Mouse (Mus musculus) bone marrow, adult 2 months (tissue): Measurements from ENCODE around the gene Gpr65. TPM values are rescaled to one million over a fixed set of nuclear protein-coding genes. Genes with fewer than 3 reads are reported as not detected.
"Not testable (repeated sequence)": the region's sequence is repeated elsewhere in the genome, so short reads cannot be mapped to it uniquely, and the experiment has no call there.

Experiments used
- H3K27ac ChIP-seq: fragments of 200-500 bp; 2 replicates; pipeline ENCODE4 v1.5.1; 2012; ENCODE audit warnings: low read depth, mild to moderate bottlenecking, control low read depth, inconsistent platforms, low read length; ENCODE audit not compliant: control insufficient read depth, poor library complexity, insufficient read depth
- H3K4me1 ChIP-seq: fragments of 200-500 bp; 2 replicates; pipeline ENCODE4 v1.6.1; 2011; ENCODE audit warnings: low read length; ENCODE audit not compliant: control insufficient read depth, insufficient read depth
- H3K4me3 ChIP-seq: fragments of 200-500 bp; replicated peaks from 2 replicates; pipeline ENCODE3; 2011; ENCODE audit warnings: mild to moderate bottlenecking, low read depth, low read length, control low read depth; ENCODE audit not compliant: control insufficient read depth
- CTCF ChIP-seq: fragments of 200-500 bp; IDR thresholded peaks from 2 replicates; pipeline ENCODE4 v1.5.1; 2011; ENCODE audit warnings: low read length, control low read depth; ENCODE audit not compliant: control insufficient read depth, insufficient read depth
- POLR2A ChIP-seq: fragments of 200-500 bp; IDR thresholded peaks from 2 replicates; pipeline ENCODE4 v1.6.1; 2011; ENCODE audit warnings: low read depth, mild to moderate bottlenecking, control low read depth, low read length, borderline replicate concordance; ENCODE audit not compliant: control insufficient read depth
- WGBS: fragments of 180-500 bp; shearing (Covaris S2); methylation state at CpG from one replicate; pipeline ENCODE4 v1.1.7; 2018; 5-methylcytosine and 5-hydroxymethylcytosine counted together
- polyA plus RNA-seq: library from polyadenylated mRNA; stranded (reverse); fragments of >200 nt; gene quantifications from 2 replicates; pipeline ENCODE4 v1.2.4, GENCODE M21; 2011; ENCODE audit warnings: low replicate concordance; ENCODE audit not compliant: missing spikeins, insufficient read depth, insufficient read length

Gene Gpr65
- 7.7 and 14.1 TPM in 2 replicates for polyA plus RNA-seq

DNA sequence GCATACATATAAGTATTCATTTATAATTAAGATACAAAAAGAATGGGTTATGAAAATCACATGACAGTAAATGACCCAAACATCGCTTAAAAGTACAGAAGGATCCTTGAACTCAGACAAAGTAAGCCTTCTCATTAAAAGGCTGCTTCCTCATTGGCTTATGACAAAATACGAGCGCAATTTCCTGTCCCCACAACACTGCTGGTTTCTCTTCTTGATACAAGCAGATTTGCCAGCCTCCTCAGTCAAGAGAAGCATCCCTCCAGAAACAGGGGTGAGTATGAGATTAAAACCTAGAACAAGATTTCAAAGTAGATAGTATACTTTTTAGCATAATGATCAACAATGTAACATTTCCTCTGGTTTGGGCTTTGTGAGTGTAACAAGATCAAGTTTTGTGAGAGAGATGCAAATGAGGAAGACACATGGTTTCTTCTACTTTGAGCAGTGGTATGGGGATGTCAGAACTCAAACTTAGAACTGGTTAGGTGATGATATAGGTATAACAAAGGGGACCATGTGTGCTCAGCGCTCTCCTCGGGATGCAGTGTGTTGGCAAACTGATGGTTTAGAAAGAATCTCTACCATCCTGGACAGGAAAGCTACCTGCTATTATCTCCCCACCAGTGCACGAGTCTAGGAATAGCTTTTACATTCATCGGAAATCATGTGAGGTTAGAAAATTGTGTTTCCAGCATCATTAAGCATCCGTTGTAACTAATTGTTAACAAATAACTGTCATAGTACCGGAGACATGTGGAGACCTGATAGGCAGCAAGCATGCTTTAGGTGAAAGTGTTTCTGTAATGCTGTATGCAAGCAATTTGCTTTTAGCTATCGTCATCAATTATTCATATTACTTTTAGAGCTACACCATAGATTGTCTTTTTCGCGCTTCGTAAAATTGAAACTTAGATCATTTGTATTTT, at the start of gene Gpr65:
Gene Gpr65 (plus strand): TSS at position 195 of the 929 bp plus-strand sequence.
- WGBS: 17% methylated on average over 13 of the region's 13 CpGs
- H3K4me1 ChIP-seq: peaks cover 10% of the 10 kb centered on the region
- peak within 1 kb of the TSS; percentile 95 for H3K4me3 ChIP-seq
- peak within 1 kb of the TSS; percentile 79 for H3K27ac ChIP-seq
- TF ChIP-seq CTCF (no peak), POLR2A (no peak)

GRCm38 (mm10) chr12:98223286-98223685, 45.1 kb upstream of the Gpr65 start:
- 31% methylated on average over 5 of the region's 5 CpGs for WGBS
- no peak overlapping the region for H3K27ac ChIP-seq
- TF ChIP-seq POLR2A (no peak), CTCF (no peak)
- H3K4me3 ChIP-seq: no peak overlapping the region
- H3K4me1 ChIP-seq: no peaks in the 10 kb centered on the region

DNA sequence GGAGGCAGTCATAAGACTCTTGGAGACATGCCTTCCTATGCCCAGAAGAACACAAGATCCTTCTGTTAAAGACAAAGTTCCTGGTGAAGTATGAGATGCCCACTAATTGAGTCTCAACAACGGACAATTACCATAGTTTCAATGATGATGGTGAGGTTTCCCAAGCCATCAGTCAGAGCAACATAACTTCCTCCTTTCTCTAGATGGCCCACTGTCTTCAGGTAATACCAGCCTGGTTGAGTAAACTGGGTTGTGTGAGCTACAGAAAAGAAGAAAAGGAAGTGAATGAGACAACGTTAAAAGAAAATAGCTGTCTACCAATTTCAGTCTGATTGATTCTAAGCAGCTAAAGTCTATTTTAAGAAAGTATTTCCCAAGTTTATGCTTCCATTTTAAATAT, 41.4 kb upstream of the Gpr65 start:
- WGBS: 34% methylated on average over 2 of the region's 2 CpGs

GRCm38 (mm10) chr12:98238478-98238877, 30.0 kb upstream of the Gpr65 start:
- H3K4me3 ChIP-seq: not testable (repeated sequence)

More for the DNA sequence above, 41.4 kb upstream of the Gpr65 start:
- H3K4me1 ChIP-seq: no peaks in the 10 kb centered on the region; the same call in 1 of the 2 replicates
- H3K4me3 ChIP-seq: no peak overlapping the region
- no peak overlapping the region for H3K27ac ChIP-seq
- no peak for TF ChIP-seq CTCF
- no peak for TF ChIP-seq POLR2A

DNA sequence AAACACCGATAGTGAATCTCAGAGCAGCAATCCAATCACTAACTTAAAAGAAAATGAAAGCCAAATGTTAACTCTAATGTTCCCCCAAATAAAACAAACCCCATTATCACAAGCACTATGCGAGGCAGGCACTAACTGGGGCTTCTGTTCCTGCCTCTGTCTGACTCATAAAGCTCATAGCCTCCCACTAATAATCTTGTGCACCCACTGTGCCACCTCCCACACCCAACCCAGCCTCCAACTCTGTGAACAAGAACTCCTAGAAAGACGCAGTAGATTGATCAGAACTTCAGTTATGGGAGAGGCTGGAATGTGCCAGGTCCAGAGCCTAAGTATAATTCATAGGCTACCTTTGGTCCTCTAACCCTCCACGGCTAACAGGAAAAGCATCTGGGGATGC, 24.3 kb upstream of the Gpr65 start:
- no peak overlapping the region for H3K4me3 ChIP-seq
- H3K27ac ChIP-seq: no peak overlapping the region
- TF ChIP-seq POLR2A: no peak
- no peak for TF ChIP-seq CTCF
- no peaks in the 10 kb centered on the region for H3K4me1 ChIP-seq
- 87% methylated on average over 4 of the region's 4 CpGs for WGBS

More at GRCm38 (mm10) chr12:98238478-98238877, 30.0 kb upstream of the Gpr65 start:
- 42% methylated on average over 6 of the region's 6 CpGs for WGBS
- not testable (repeated sequence) for H3K27ac ChIP-seq, H3K4me1 ChIP-seq

- H3K4me1 ChIP-seq: no peaks in the 10 kb centered on the region
- no peak overlapping the region for H3K4me3 ChIP-seq
- TF ChIP-seq POLR2A (no peak), CTCF (no peak)
- H3K27ac ChIP-seq: no peak overlapping the region
- WGBS: 81% methylated on average over 5 of the region's 5 CpGs
These were observed 23.6 kb upstream of the Gpr65 start for GRCm38 (mm10) chr12:98244865-98245264.

GRCm38 (mm10) chr12:98246835-98247234, 21.6 kb upstream of the Gpr65 start:
- H3K27ac ChIP-seq: no peak overlapping the region

GRCm38 (mm10) chr12:98249671-98250070, 18.8 kb upstream of the Gpr65 start:
- Histone ChIP-seq H3K27ac (no peak overlapping the region), H3K4me3 (no peak overlapping the region), H3K4me1 (peaks cover under 1% of the 10 kb centered on the region; the same call in 1 of the 2 replicates)
- TF ChIP-seq POLR2A (no peak), CTCF (no peak)
- WGBS: 48% methylated on average over 3 of the region's 3 CpGs

More at GRCm38 (mm10) chr12:98246835-98247234, 21.6 kb upstream of the Gpr65 start:
- no peak overlapping the region for H3K4me3 ChIP-seq
- WGBS: 9% methylated on average over 4 of the region's 4 CpGs
- TF ChIP-seq POLR2A (no peak), CTCF (no peak)
- H3K4me1 ChIP-seq: no peaks in the 10 kb centered on the region

GRCm38 (mm10) chr12:98250327-98250726, 18.1 kb upstream of the Gpr65 start:
- Histone ChIP-seq H3K4me3 (no peak overlapping the region), H3K4me1 (peaks cover 2% of the 10 kb centered on the region; the same call in 1 of the 2 replicates), H3K27ac (no peak overlapping the region)
- WGBS: 86% methylated on average over 8 of the region's 8 CpGs
- no peak for TF ChIP-seq CTCF
- TF ChIP-seq POLR2A: no peak
